ENCODE assay signal across 1 mouse cellular context in genomic region chr3:103914010-103914669, GRCm38 (mm10).
TF ChIP-seq lines count a peak whose summit lies in the region.

Rsbn1 (plus strand) TSS chr3:103914120.

TF ChIP-seq in CH12.LX, 34 proteins besides CTCF, POLR2A, EP300 and RAD21 (continued from another document):
- TF ChIP-seq ELF1 (IDR thresholded peaks at IDR 0.05; ENCODE audit: low read depth, low read length) (peak; percentile 94), BHLHE40 (IDR thresholded peaks at IDR 0.05; ENCODE audit: low read depth, low read length) (peak; percentile 94), ZC3H11A (IDR thresholded peaks at IDR 0.05; ENCODE audit: low read depth, low read length) (no peak), USF2 (conservative IDR thresholded peaks at IDR 0.05; ENCODE audit: low read depth, low read length) (no peak), CHD1 (IDR thresholded peaks at IDR 0.05; ENCODE audit: low read depth, low read length) (no peak), TBP (conservative IDR thresholded peaks at IDR 0.05; ENCODE audit: low read depth, low read length) (peak; percentile 45; the same call in 1 of the 2 replicates), HCFC1 (IDR thresholded peaks at IDR 0.05; ENCODE audit: low read depth, low read length) (peak; percentile 98), TCF12 (IDR thresholded peaks at IDR 0.05; ENCODE audit: low read depth, low read length) (peak; percentile 72), MAZ (IDR thresholded peaks at IDR 0.05; ENCODE audit: low read depth, low read length) (peak; percentile 98), MAX (IDR thresholded peaks at IDR 0.05; ENCODE audit: low read length) (peak; percentile 73), ZMIZ1 (IDR thresholded peaks at IDR 0.05; ENCODE audit: low read depth, low read length) (peak; percentile 60; the same call in 1 of the 2 replicates)
